Mouse (Mus musculus): ENCODE measurements around the gene Borcs6. TPM values are rescaled to one million over a fixed set of nuclear protein-coding genes. Genes with fewer than 3 reads are reported as not detected.

Borcs6 gene
- polyA plus RNA-seq, 1 experiment from 2014 or later: 23.1 TPM

GRCm38 (mm10) chr11:69052824-69053421 lies 6.6 kb upstream of the Borcs6 start:
- Histone ChIP-seq H3K36me3 (no peaks in the 10 kb centered on the region), H3K9me3 (no peaks in the 10 kb centered on the region), H3K4me3 (no peak overlapping the region), H3K27ac (replicated peaks) (no peak overlapping the region), H3K27me3 (no peaks in the 10 kb centered on the region), H3K4me2 (no peak overlapping the region), H3K9ac (no peak overlapping the region), H3K4me1 (replicated peaks) (peaks cover 2% of the 10 kb centered on the region)
- no peak for ATAC-seq (ENCODE audit: low FRiP score, low read depth)
- 93% methylated on average over 2 of the region's 2 CpGs for WGBS

- 77% methylated on average over 3 of the region's 3 CpGs for WGBS
- ATAC-seq (ENCODE audit: low FRiP score, low read depth): no peak
- Histone ChIP-seq H3K4me2 (no peak overlapping the region), H3K9me3 (no peaks in the 10 kb centered on the region), H3K27ac (replicated peaks) (no peak overlapping the region), H3K4me1 (replicated peaks) (peaks cover 11% of the 10 kb centered on the region), H3K9ac (no peak overlapping the region), H3K36me3 (no peaks in the 10 kb centered on the region), H3K27me3 (no peaks in the 10 kb centered on the region), H3K4me3 (no peak overlapping the region)
Measured at GRCm38 (mm10) chr11:69053848-69054247, 5.7 kb upstream of the Borcs6 start.

GRCm38 (mm10) chr11:69058265-69058664 lies 1.3 kb upstream of the Borcs6 start:
- Histone ChIP-seq H3K36me3 (no peaks in the 10 kb centered on the region), H3K4me3 (peak overlapping the region; percentile 79), H3K27ac (replicated peaks) (peak overlapping the region; percentile 95), H3K4me2 (peak overlapping the region; percentile 68), H3K4me1 (replicated peaks) (peaks cover 32% of the 10 kb centered on the region), H3K27me3 (no peaks in the 10 kb centered on the region), H3K9me3 (no peaks in the 10 kb centered on the region), H3K9ac (peak overlapping the region; percentile 57)
- ATAC-seq (ENCODE audit: low FRiP score, low read depth): no peak
- 64% methylated on average over 2 of the region's 2 CpGs for WGBS

GRCm38 (mm10) chr11:69058729-69059356 lies 674 bp upstream of the Borcs6 start:
- Histone ChIP-seq H3K27ac (replicated peaks) (peak overlapping the region; percentile 95), H3K36me3 (no peaks in the 10 kb centered on the region), H3K4me2 (peak overlapping the region; percentile 68), H3K4me1 (replicated peaks) (peaks cover 33% of the 10 kb centered on the region), H3K27me3 (no peaks in the 10 kb centered on the region), H3K9ac (peak overlapping the region; percentile 57), H3K4me3 (peak overlapping the region; percentile 79), H3K9me3 (no peaks in the 10 kb centered on the region)
- under 1% methylated on average over 19 of the region's 19 CpGs for WGBS
- no peak; the same call in 1 of the 2 replicates for ATAC-seq (ENCODE audit: low FRiP score, low read depth)

- peak overlapping the region; percentile 68 for H3K4me2 ChIP-seq
- WGBS: under 1% methylated on average over 38 of the region's 49 CpGs
- peak overlapping the region; percentile 87 for H3K9ac ChIP-seq
- H3K9me3 ChIP-seq: no peaks in the 10 kb centered on the region
- H3K4me3 ChIP-seq: peak overlapping the region; percentile 79
- H3K27me3 ChIP-seq: no peaks in the 10 kb centered on the region
- no peaks in the 10 kb centered on the region for H3K36me3 ChIP-seq
- H3K4me1 ChIP-seq (replicated peaks): peaks cover 42% of the 10 kb centered on the region
- ATAC-seq (ENCODE audit: low FRiP score, low read depth): no peak
- peak overlapping the region; percentile 95 for H3K27ac ChIP-seq (replicated peaks)
Measured at GRCm38 (mm10) chr11:69059975-69060411, 476 bp downstream of the Borcs6 start.

GRCm38 (mm10) chr11:69060448-69061254 lies 1.1 kb downstream of the Borcs6 start:
- H3K4me3 ChIP-seq: peak overlapping the region; percentile 79
- WGBS: 1% methylated on average over 40 of the region's 40 CpGs
- H3K27me3 ChIP-seq: no peaks in the 10 kb centered on the region
- peak overlapping the region; percentile 87 for H3K9ac ChIP-seq
- no peaks in the 10 kb centered on the region for H3K9me3 ChIP-seq
- H3K4me2 ChIP-seq: peak overlapping the region; percentile 68
- peak overlapping the region; percentile 95 for H3K27ac ChIP-seq (replicated peaks)
- no peak for ATAC-seq (ENCODE audit: low FRiP score, low read depth)
- peaks cover 45% of the 10 kb centered on the region for H3K4me1 ChIP-seq (replicated peaks)
- no peaks in the 10 kb centered on the region for H3K36me3 ChIP-seq

GRCm38 (mm10) chr11:69061255-69061912 lies 1.9 kb downstream of the Borcs6 start:
- WGBS: 9% methylated on average over 17 of the region's 17 CpGs
- no peak for ATAC-seq (ENCODE audit: low FRiP score, low read depth)
- no peaks in the 10 kb centered on the region for H3K36me3 ChIP-seq
- peaks cover 53% of the 10 kb centered on the region for H3K4me1 ChIP-seq (replicated peaks)
- no peaks in the 10 kb centered on the region for H3K27me3 ChIP-seq
- peak overlapping the region; percentile 68 for H3K4me2 ChIP-seq
- H3K9ac ChIP-seq: peak overlapping the region; percentile 87
- peak overlapping the region; percentile 79 for H3K4me3 ChIP-seq
- no peak overlapping the region for H3K27ac ChIP-seq (replicated peaks)
- no peaks in the 10 kb centered on the region for H3K9me3 ChIP-seq

- Histone ChIP-seq H3K4me2 (peak overlapping the region; percentile 68), H3K4me3 (peak overlapping the region; percentile 79), H3K27me3 (no peaks in the 10 kb centered on the region), H3K9me3 (no peaks in the 10 kb centered on the region), H3K36me3 (no peaks in the 10 kb centered on the region), H3K9ac (0 out of 2 replicates have a peak overlapping the region, but pooled peaks have one; percentile 25), H3K4me1 (replicated peaks) (peaks cover 57% of the 10 kb centered on the region), H3K27ac (replicated peaks) (peak overlapping the region; percentile 85)
- no peak for ATAC-seq (ENCODE audit: low FRiP score, low read depth)
- under 1% methylated on average over 17 of the region's 17 CpGs for WGBS
Measured at GRCm38 (mm10) chr11:69062194-69062760, 2.8 kb downstream of the Borcs6 start.

GRCm38 (mm10) chr11:69062761-69063224 lies 3.3 kb downstream of the Borcs6 start:
- Histone ChIP-seq H3K9me3 (no peaks in the 10 kb centered on the region), H3K4me1 (replicated peaks) (peaks cover 56% of the 10 kb centered on the region), H3K9ac (0 out of 2 replicates have a peak overlapping the region, but pooled peaks have one; percentile 43), H3K4me3 (peak overlapping the region; percentile 79), H3K4me2 (peak overlapping the region; percentile 68), H3K36me3 (no peaks in the 10 kb centered on the region), H3K27ac (replicated peaks) (peak overlapping the region; percentile 85), H3K27me3 (no peaks in the 10 kb centered on the region)
- under 1% methylated on average over 19 of the region's 19 CpGs for WGBS
- peak; percentile 59; the same call in 1 of the 2 replicates for ATAC-seq (ENCODE audit: low FRiP score, low read depth)

GRCm38 (mm10) chr11:69063413-69064201 lies 4.1 kb downstream of the Borcs6 start:
- WGBS: under 1% methylated on average over 31 of the region's 31 CpGs
- Histone ChIP-seq H3K4me3 (peak overlapping the region; percentile 79), H3K27ac (replicated peaks) (peak overlapping the region; percentile 85), H3K27me3 (no peaks in the 10 kb centered on the region), H3K9ac (peak overlapping the region; percentile 55), H3K36me3 (no peaks in the 10 kb centered on the region), H3K4me2 (peak overlapping the region; percentile 68), H3K9me3 (no peaks in the 10 kb centered on the region), H3K4me1 (replicated peaks) (peaks cover 48% of the 10 kb centered on the region)
- no peak for ATAC-seq (ENCODE audit: low FRiP score, low read depth)
